Mouse (Mus musculus): Measurements from ENCODE around the gene B4galt1.

DNA sequence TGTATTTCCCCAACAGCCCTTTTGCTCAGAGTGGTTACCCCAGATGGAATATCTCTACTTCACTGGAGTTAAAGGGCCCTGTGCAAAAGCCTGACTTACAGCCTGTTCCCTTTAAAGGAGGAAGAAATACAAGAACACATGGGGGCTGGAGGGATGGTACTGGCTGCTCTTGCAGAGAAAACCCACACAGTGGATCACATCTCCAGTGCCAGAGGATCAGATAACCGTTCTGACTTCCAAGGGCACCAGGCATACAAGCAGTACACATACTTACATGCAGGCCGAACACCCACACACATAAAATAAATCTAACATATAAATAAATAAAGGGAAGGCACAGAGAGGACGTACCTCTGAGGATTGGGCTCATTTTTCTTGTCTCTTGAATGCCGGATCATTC, 46.4 kb downstream of the B4galt1 start:
- TF ChIP-seq CTCF (IDR thresholded peaks at IDR 0.05; ENCODE audit: low read depth) (no peak), EP300 (IDR thresholded peaks at IDR 0.05; ENCODE audit: low read depth) (no peak)
